Mouse (Mus musculus) CD8-positive naive resting alpha-beta T cell, adult 2 months (primary cell): Measurements from ENCODE around the gene Zdhhc14.

Source experiments
- DNase-seq, 2 experiments: peaks; one replicate each; pipeline ENCODE4 v3.0.0; 2022; ENCODE audit warnings: low read depth in 2 of 2, low spot score in 2 of 2

Zdhhc14 gene

GRCm38 (mm10) chr17:5802656-5802955 is 310.2 kb downstream of the Zdhhc14 start:
- peak in 1 of 2 experiments; percentile 40 for DNase-seq
